Comparison of ENCODE assay signal across 18 mouse cellular contexts in the genomic region with DNA sequence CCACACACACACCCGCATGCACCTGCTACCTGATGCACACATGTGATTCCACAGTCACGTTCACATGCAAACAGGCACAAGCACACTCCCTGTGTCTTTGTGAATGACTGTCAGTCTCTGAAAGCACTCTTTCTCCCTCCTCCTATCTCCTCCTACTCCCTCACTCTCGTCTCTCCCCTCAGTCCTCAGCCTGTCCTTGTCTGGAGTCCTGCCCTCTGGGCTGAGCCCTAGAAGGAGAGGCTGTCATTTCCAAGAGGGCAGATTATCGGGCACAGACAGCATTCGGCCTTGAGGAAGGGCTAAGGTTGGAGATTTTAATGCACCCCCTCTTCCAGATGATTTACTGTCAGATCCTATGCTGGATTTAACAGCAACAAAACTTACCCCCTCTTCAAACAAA. TPM values are rescaled to one million over a fixed set of nuclear protein-coding genes. Genes with fewer than 3 reads are reported as not detected.
DNase-seq lines count a peak whose midpoint lies in the region; ATAC-seq lines count a peak whose summit lies in the region.
"Had no signal": no experiment of that assay in that cellular context is flagged by ENCODE, and none has a peak within 500 bp of the region (broad histone marks: within the 10 kb centered on the region; RNA-seq: fewer than 3 reads in every experiment).

No protein-coding gene starts in this region.

- H3K9me3 ChIP-seq in midbrain, embryonic 11.5 days (ENCODE audit: control insufficient read depth, low read length): no peaks in the 10 kb centered on the region
- H3K9me3 ChIP-seq in midbrain, embryonic 10.5 days (replicated peaks): no peaks in the 10 kb centered on the region
- no peaks in the 10 kb centered on the region for H3K9me3 ChIP-seq in forebrain, embryonic 16.5 days (ENCODE audit: control insufficient read depth, low read length)
- no peaks in the 10 kb centered on the region for H3K9me3 ChIP-seq in midbrain, embryonic 15.5 days
- H3K9me3 ChIP-seq: intestine, embryonic 15.5 days; limb, embryonic 13.5 days had no signal

- no peak overlapping the region for H3K27ac ChIP-seq in midbrain, embryonic 11.5 days (ENCODE audit: low read depth, low read length)
- H3K27ac ChIP-seq in midbrain, embryonic 10.5 days (replicated peaks): no peak overlapping the region
- no peak overlapping the region for H3K27ac ChIP-seq in forebrain, embryonic 16.5 days (ENCODE audit: low read length)
- H3K27ac ChIP-seq in midbrain, embryonic 15.5 days: peak overlapping the region; percentile 77
- H3K27ac ChIP-seq: intestine, embryonic 15.5 days; limb, embryonic 13.5 days; liver, embryonic 14.5 days had no signal

- 27% methylated on average over 5 of the region's 5 CpGs for WGBS in midbrain, embryonic 11.5 days
- 27% methylated on average over 5 of the region's 5 CpGs for WGBS in midbrain, embryonic 10.5 days
- 16% methylated on average over 5 of the region's 5 CpGs for WGBS in forebrain, embryonic 16.5 days
- 19% methylated on average over 5 of the region's 5 CpGs for WGBS in midbrain, embryonic 15.5 days

- peaks cover 29% of the 10 kb centered on the region for H3K4me1 ChIP-seq in midbrain, embryonic 11.5 days (ENCODE audit: control insufficient read depth, insufficient read depth, low read length)
- H3K4me1 ChIP-seq in midbrain, embryonic 10.5 days: peaks cover 44% of the 10 kb centered on the region
- H3K4me1 ChIP-seq in forebrain, embryonic 16.5 days (replicated peaks; ENCODE audit: control insufficient read depth, insufficient read depth, low read length): peaks cover 35% of the 10 kb centered on the region
- peaks cover 36% of the 10 kb centered on the region for H3K4me1 ChIP-seq in midbrain, embryonic 15.5 days

- H3K27me3 ChIP-seq in midbrain, embryonic 11.5 days (ENCODE audit: control insufficient read depth, insufficient read depth, low read length): no peaks in the 10 kb centered on the region
- H3K27me3 ChIP-seq in midbrain, embryonic 10.5 days (ENCODE audit: low read depth, poor library complexity, severe bottlenecking): peaks cover 35% of the 10 kb centered on the region
- no peaks in the 10 kb centered on the region for H3K27me3 ChIP-seq in forebrain, embryonic 16.5 days (replicated peaks; ENCODE audit: control insufficient read depth, insufficient read depth, low read length)
- no peaks in the 10 kb centered on the region for H3K27me3 ChIP-seq in midbrain, embryonic 15.5 days (replicated peaks)

- no peak overlapping the region for H3K4me3 ChIP-seq in midbrain, embryonic 11.5 days (ENCODE audit: low read depth, low read length)
- no peak overlapping the region for H3K4me3 ChIP-seq in midbrain, embryonic 10.5 days
- H3K4me3 ChIP-seq in forebrain, embryonic 16.5 days (replicated peaks; ENCODE audit: low read length): no peak overlapping the region
- H3K4me3 ChIP-seq in midbrain, embryonic 15.5 days: no peak overlapping the region
- H3K4me3 ChIP-seq: intestine, embryonic 15.5 days; limb, embryonic 13.5 days had no signal

- intact Hi-C loops in heart, postnatal 36 days (cut with DNase I): no loop called here

- H3K4me2 ChIP-seq in midbrain, embryonic 11.5 days: no peak overlapping the region
- no peak overlapping the region for H3K4me2 ChIP-seq in forebrain, embryonic 16.5 days (ENCODE audit: low read length)
- peak overlapping the region; percentile 42 for H3K4me2 ChIP-seq in midbrain, embryonic 15.5 days
- H3K4me2 ChIP-seq: heart, embryonic 11.5 days; intestine, embryonic 15.5 days; limb, embryonic 13.5 days had no signal

- ATAC-seq in frontal cortex, adult (ENCODE audit: low TSS enrichment): peak; percentile 22; the same call in 1 of the 2 replicates
- ATAC-seq in midbrain, embryonic 11.5 days (ENCODE audit: low FRiP score): no peak
- peak; percentile 15 for ATAC-seq in forebrain, embryonic 16.5 days
- peak; percentile 48 for ATAC-seq in midbrain, embryonic 15.5 days (replicated peaks)
- ATAC-seq: intestine, embryonic 15.5 days had no signal

- DNase-seq in frontal cortex, postnatal 36 days (ENCODE audit: low spot score in 2 of 2): no peak
- peak; percentile 75 for DNase-seq in midbrain, embryonic 11.5 days (ENCODE audit: low spot score, missing footprints)
- DNase-seq in midbrain, embryonic 10.5 days (ENCODE audit: low spot score): no peak
- no peak for DNase-seq in heart, postnatal 36 days
- no peak for DNase-seq in cerebellum, postnatal 25 days
- DNase-seq: adrenal gland, adult 8-10 months; cerebellum, adult 11 months; cerebellum, postnatal 36 days; gastrocnemius, postnatal 25 days; heart, postnatal 14 days; thymus, adult 18-20 months had no signal

- no peak overlapping the region for H3K9ac ChIP-seq in midbrain, embryonic 11.5 days (ENCODE audit: low read length)
- no peak overlapping the region; the same call in 1 of the 2 replicates for H3K9ac ChIP-seq in forebrain, embryonic 16.5 days (replicated peaks; ENCODE audit: low read depth, low read length)
- H3K9ac ChIP-seq in midbrain, embryonic 15.5 days: no peak overlapping the region
- H3K9ac ChIP-seq: intestine, embryonic 15.5 days; limb, embryonic 13.5 days; liver, embryonic 14.5 days had no signal

- H3K36me3 ChIP-seq in midbrain, embryonic 11.5 days (ENCODE audit: control insufficient read depth, insufficient read depth, low read length): no peaks in the 10 kb centered on the region
- no peaks in the 10 kb centered on the region for H3K36me3 ChIP-seq in midbrain, embryonic 10.5 days
- no peaks in the 10 kb centered on the region for H3K36me3 ChIP-seq in forebrain, embryonic 16.5 days (ENCODE audit: control insufficient read depth, insufficient read depth)
- no peaks in the 10 kb centered on the region for H3K36me3 ChIP-seq in midbrain, embryonic 15.5 days (replicated peaks)
- H3K36me3 ChIP-seq: intestine, embryonic 15.5 days; limb, embryonic 13.5 days had no signal

RNA-seq across cellular contexts. Expression of a gene that starts 39.6 kb away (rescaled TPM):
- polyA plus RNA-seq in midbrain, embryonic 11.5 days (2014; fragmentation: Nextera tagmentation; extraction: Ambion mirVana): 41.1 and 44.8 TPM in 2 replicates
- polyA plus RNA-seq in midbrain, embryonic 10.5 days (2016; fragmentation: Nextera tagmentation; extraction: Ambion mirVana): 36.8 and 46.9 TPM in 2 replicates
- 75.5 and 80.2 TPM in 2 replicates for polyA plus RNA-seq in forebrain, embryonic 16.5 days (2015; fragmentation: Nextera tagmentation; extraction: Ambion mirVana)
- 98.0 and 106 TPM in 2 replicates for polyA plus RNA-seq in midbrain, embryonic 15.5 days (2015; fragmentation: Nextera tagmentation; extraction: Ambion mirVana)
- 10 to 100 TPM; 56.4 to 59.8 TPM for total RNA-seq in heart, postnatal 36 days (2021)
